ENCODE assay signal across 20 mouse cellular contexts in genomic region chr14:121946131-121946530, GRCm38 (mm10). TPM values are rescaled to one million over a fixed set of nuclear protein-coding genes. Genes with fewer than 3 reads are reported as not detected.
DNase-seq lines count a peak whose midpoint lies in the region; ATAC-seq and TF ChIP-seq lines count a peak whose summit lies in the region.
"Had no signal": no experiment of that assay in that cellular context is flagged by ENCODE, and none has a peak within 500 bp of the region (broad histone marks: within the 10 kb centered on the region; RNA-seq: fewer than 3 reads in every experiment).

No protein-coding gene starts in this region.

- H3K4me2 ChIP-seq in kidney, embryonic 15.5 days, result no peak overlapping the region
- H3K4me2 ChIP-seq: hindbrain, embryonic 12.5 days; limb, embryonic 15.5 days; lung, embryonic 14.5 days; midbrain, embryonic 11.5 days; neural tube, embryonic 13.5 days had no signal

- DNase-seq in kidney, adult 2 months, result peak; percentile 58
- peak; percentile 30 for DNase-seq in urinary bladder, postnatal 14 days (ENCODE audit: low spot score)
- no peak for DNase-seq in urinary bladder, postnatal 4 days (ENCODE audit: low spot score in 2 of 2)
- peak; percentile 64 for DNase-seq in induced T-regulatory cell, adult 2 months (ENCODE audit: low read depth)
- DNase-seq in ovary, postnatal 36 days (ENCODE audit: low spot score), result no peak
- DNase-seq in heart, adult 9 months (ENCODE audit: low spot score in 2 of 2), result no peak
- DNase-seq: adrenal gland, postnatal 14 days; cerebellum, adult 11-12 months; forebrain, postnatal 0 days; gastrocnemius, adult 2 months; layer of hippocampus, adult 9-11 months; lung, embryonic 14.5 days; lung, postnatal 4 days; right cerebral cortex, postnatal 25 days had no signal

- no peak for TF ChIP-seq CTCF in kidney, adult 2 months (conservative IDR thresholded peaks at IDR 0.05; ENCODE audit: insufficient read depth, insufficient read length, low read depth, low read length)

- WGBS in kidney, adult 2 months, result 70% methylated on average over 5 of the region's 5 CpGs
- 77% methylated on average over 5 of the region's 5 CpGs for WGBS in kidney, embryonic 15.5 days

- no peak for ATAC-seq in kidney, embryonic 15.5 days (replicated peaks; ENCODE audit: low FRiP score)
- ATAC-seq: forebrain, postnatal 0 days; intestine, postnatal 0 days had no signal

- no peak for TF ChIP-seq POLR2A in kidney, adult 2 months (IDR thresholded peaks at IDR 0.05; ENCODE audit: low read depth, low read length)

- no peak overlapping the region for H3K9ac ChIP-seq in kidney, embryonic 15.5 days
- H3K9ac ChIP-seq: forebrain, postnatal 0 days; hindbrain, embryonic 12.5 days; limb, embryonic 15.5 days; lung, embryonic 14.5 days; neural tube, embryonic 13.5 days had no signal

- H3K27ac ChIP-seq in kidney, adult 2 months (ENCODE audit: insufficient read depth, low read depth, low read length), result peak overlapping the region; percentile 27; the same call in 1 of the 2 replicates
- no peak overlapping the region for H3K27ac ChIP-seq in kidney, embryonic 15.5 days
- H3K27ac ChIP-seq: gastrocnemius, adult 2 months; hindbrain, embryonic 12.5 days; limb, embryonic 15.5 days; neural tube, embryonic 13.5 days had no signal

- H3K4me3 ChIP-seq in kidney, adult 2 months (ENCODE audit: insufficient read depth, low read depth, low read length), result no peak overlapping the region
- H3K4me3 ChIP-seq in kidney, embryonic 15.5 days (replicated peaks), result no peak overlapping the region
- H3K4me3 ChIP-seq: gastrocnemius, adult 2 months; hindbrain, embryonic 12.5 days; limb, embryonic 15.5 days; neural tube, embryonic 13.5 days had no signal

- H3K4me1 ChIP-seq in kidney, adult 2 months (ENCODE audit: control insufficient read depth, insufficient read depth, low read length), result no peaks in the 10 kb centered on the region
- H3K4me1 ChIP-seq in kidney, embryonic 15.5 days, result peaks cover 8% of the 10 kb centered on the region; the same call in 1 of the 2 replicates
- H3K4me1 ChIP-seq: hindbrain, embryonic 12.5 days; neural tube, embryonic 13.5 days had no signal

- no peaks in the 10 kb centered on the region for H3K36me3 ChIP-seq in kidney, adult 2 months (ENCODE audit: control insufficient read depth, insufficient read depth, low read length)
- no peaks in the 10 kb centered on the region for H3K36me3 ChIP-seq in kidney, embryonic 15.5 days
- H3K36me3 ChIP-seq: hindbrain, embryonic 12.5 days; limb, embryonic 15.5 days; neural tube, embryonic 13.5 days had no signal

- H3K9me3 ChIP-seq in kidney, embryonic 15.5 days (replicated peaks), result no peaks in the 10 kb centered on the region
- H3K9me3 ChIP-seq: limb, embryonic 15.5 days had no signal

- no peaks in the 10 kb centered on the region for H3K27me3 ChIP-seq in kidney, adult 2 months (replicated peaks; ENCODE audit: control insufficient read depth, insufficient read depth, low read length)
- no peaks in the 10 kb centered on the region for H3K27me3 ChIP-seq in kidney, embryonic 15.5 days
- H3K27me3 ChIP-seq: hindbrain, embryonic 12.5 days; limb, embryonic 15.5 days; neural tube, embryonic 13.5 days had no signal

RNA-seq across cellular contexts. Expression of gene Gpr183, which starts 18.9 kb away (rescaled TPM):
- 0.65 and 1.7 TPM in 2 replicates for polyA plus RNA-seq in kidney, adult 2 months (2012; rRNA removed)
- polyA plus RNA-seq in kidney, embryonic 15.5 days (2015; fragmentation: Nextera tagmentation; extraction: Ambion mirVana), result 4.1 and 4.9 TPM in 2 replicates

RNA-seq across cellular contexts. Expression of gene Gpr18, which starts 30.6 kb away (rescaled TPM):
- polyA plus RNA-seq in kidney, adult 2 months (2012; rRNA removed), result 0.83 and 3.5 TPM in 2 replicates
- 0.30 and 0.39 TPM in 2 replicates for polyA plus RNA-seq in kidney, embryonic 15.5 days (2015; fragmentation: Nextera tagmentation; extraction: Ambion mirVana)
- polyA plus RNA-seq: forebrain, postnatal 0 days; hindbrain, embryonic 12.5 days had no signal

Comparison
In these comparisons a context has a peak if more than half of its experiments do, and no peak if none do; other contexts are left out.
1. DNase-seq: peak in kidney, adult 2 months (single experiment), urinary bladder, postnatal 14 days (single experiment) and induced T-regulatory cell, adult 2 months (single experiment); none in urinary bladder, postnatal 4 days (0 of 2), ovary, postnatal 36 days (single experiment) and heart, adult 9 months (0 of 2).